Mouse (Mus musculus) right cerebral cortex, adult 2 months (tissue): ENCODE data around the gene Fam78a.

ENCODE experiments used
- DNase-seq, 2 experiments: peaks; one replicate each; pipeline ENCODE4 v3.0.0; 2021 to 2022; ENCODE audit warnings: low spot score in 2 of 2

The Fam78a gene

GRCm38 (mm10) chr2:32084111-32084871 is at the start of gene Fam78a:
TSS of gene Fam78a (minus strand) at chr2:32084857.
- DNase-seq = peak; percentile 39 to 40

GRCm38 (mm10) chr2:32134039-32134438 is 49.4 kb upstream of the Fam78a start:
- peak; percentile 95 to 96 for DNase-seq

GRCm38 (mm10) chr2:32132567-32132992 is 47.9 kb upstream of the Fam78a start:
- no peak for DNase-seq

GRCm38 (mm10) chr2:32131866-32132566 is 47.4 kb upstream of the Fam78a start:
- DNase-seq = no peak

- no peak for DNase-seq
Measured at GRCm38 (mm10) chr2:32131205-32131834, 46.7 kb upstream of the Fam78a start.

- peak; percentile 72 to 79 for DNase-seq
Measured at GRCm38 (mm10) chr2:32130435-32130834, 45.8 kb upstream of the Fam78a start.

- DNase-seq = no peak
Measured at GRCm38 (mm10) chr2:32129383-32130074, 44.9 kb upstream of the Fam78a start.

- no peak for DNase-seq
Measured at GRCm38 (mm10) chr2:32128536-32128841, 43.8 kb upstream of the Fam78a start.

GRCm38 (mm10) chr2:32127653-32128535 is 43.2 kb upstream of the Fam78a start:
- DNase-seq = no peak

- no peak for DNase-seq
Measured at GRCm38 (mm10) chr2:32121785-32122184, 37.1 kb upstream of the Fam78a start.

GRCm38 (mm10) chr2:32121150-32121549 is 36.5 kb upstream of the Fam78a start:
- DNase-seq = no peak

GRCm38 (mm10) chr2:32119802-32120750 is 35.4 kb upstream of the Fam78a start:
- DNase-seq = no peak

- no peak for DNase-seq
Measured at GRCm38 (mm10) chr2:32115851-32116268, 31.2 kb upstream of the Fam78a start.

GRCm38 (mm10) chr2:32112548-32112947 is 27.9 kb upstream of the Fam78a start:
- no peak for DNase-seq

GRCm38 (mm10) chr2:32111268-32111667 is 26.6 kb upstream of the Fam78a start:
- DNase-seq = no peak

GRCm38 (mm10) chr2:32105930-32106329 is 21.3 kb upstream of the Fam78a start:
- no peak for DNase-seq

GRCm38 (mm10) chr2:32105117-32105913 is 20.7 kb upstream of the Fam78a start:
- no peak for DNase-seq

GRCm38 (mm10) chr2:32104122-32104521 is 19.5 kb upstream of the Fam78a start:
- peak in 1 of 2 experiments; percentile 60 for DNase-seq

GRCm38 (mm10) chr2:32103557-32103956 is 18.9 kb upstream of the Fam78a start:
- no peak for DNase-seq
